Mouse (Mus musculus) embryonic stem cell, embryonic (primary cell): ENCODE measurements at regions not wholly inside any gene's neighbourhood (a gene's known extent, or its start where the extent isn't known, plus 50 kb on each side); places are given as distances from the start of the nearest gene placed in this dataset.

Experiments used
- CTCF ChIA-PET, 4 experiments: fragments of 300-600 bp in 2 of 4; fragments of 350-600 bp in 2 of 4; sonication (Branson Sonifier 250); formaldehyde crosslinking; loops; one replicate each; lab custom pipeline; 2022; ENCODE audit warnings: inconsistent platforms in 2 of 4; lab: Charles Lee
- POLR2A ChIA-PET, 4 experiments: fragments of 300-600 bp in 2 of 4; fragments of 350-600 bp in 2 of 4; sonication (Branson Sonifier 250); formaldehyde crosslinking; loops; one replicate each; lab custom pipeline; 2022; ENCODE audit warnings: antibody characterized with exemption in 4 of 4, inconsistent platforms in 1 of 4; lab: Charles Lee

DNA sequence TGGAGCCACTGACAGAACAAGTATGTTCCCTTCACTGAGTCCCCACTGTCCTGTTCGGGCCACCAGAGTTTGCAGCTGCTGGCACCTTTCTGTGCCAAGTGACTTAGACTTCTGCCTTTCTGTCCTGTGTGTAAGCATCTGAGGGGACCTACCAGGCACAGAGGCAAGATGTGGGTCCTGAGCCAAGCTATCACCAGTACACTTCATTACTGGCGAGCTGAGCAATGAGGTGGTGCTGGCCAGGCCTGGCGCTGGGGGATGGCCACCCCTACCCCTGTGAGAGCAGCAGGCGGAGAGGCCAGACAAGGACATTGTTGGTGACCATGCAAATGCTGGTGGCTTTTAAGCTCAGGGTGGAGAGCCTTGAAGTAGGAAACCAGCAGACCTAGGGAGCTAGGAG, 87.6 kb upstream of the Mrps6 start:
- POLR2A ChIA-PET, result interaction anchor here in 2 of 4 experiments (0.6 to 1.9 kb wide), 2 partner anchors 52 to 105 kb away, joined by 3 to 6 read pairs; no protein-coding TSS in a partner anchor
- CTCF ChIA-PET, result interaction anchor here in 2 of 4 experiments (0.6 to 0.7 kb wide), 2 partner anchors 153 to 342 kb away, joined by 4 to 5 read pairs; no protein-coding TSS in a partner anchor

DNA sequence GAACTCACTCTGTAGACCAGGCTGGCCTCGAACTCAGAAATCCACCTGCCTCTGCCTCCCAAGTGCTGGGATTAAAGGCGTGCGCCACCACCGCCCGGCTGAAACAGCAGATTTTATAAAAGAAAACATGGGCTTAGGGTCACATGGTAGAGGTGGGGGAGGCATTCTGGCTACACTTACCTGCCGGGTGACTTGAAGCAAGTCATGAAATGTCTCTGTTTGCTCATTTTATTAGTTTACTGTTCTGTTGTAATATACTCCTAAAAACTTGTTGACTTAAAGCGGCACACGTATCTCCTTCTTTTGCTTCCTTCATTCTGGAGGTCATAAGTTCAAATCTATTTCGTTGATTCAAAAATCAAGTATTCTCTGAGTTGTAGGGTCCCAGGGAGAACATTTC, 84.9 kb upstream of the Mrps6 start:
- ChIA-PET POLR2A (no interaction called here), CTCF (no interaction called here)

DNA sequence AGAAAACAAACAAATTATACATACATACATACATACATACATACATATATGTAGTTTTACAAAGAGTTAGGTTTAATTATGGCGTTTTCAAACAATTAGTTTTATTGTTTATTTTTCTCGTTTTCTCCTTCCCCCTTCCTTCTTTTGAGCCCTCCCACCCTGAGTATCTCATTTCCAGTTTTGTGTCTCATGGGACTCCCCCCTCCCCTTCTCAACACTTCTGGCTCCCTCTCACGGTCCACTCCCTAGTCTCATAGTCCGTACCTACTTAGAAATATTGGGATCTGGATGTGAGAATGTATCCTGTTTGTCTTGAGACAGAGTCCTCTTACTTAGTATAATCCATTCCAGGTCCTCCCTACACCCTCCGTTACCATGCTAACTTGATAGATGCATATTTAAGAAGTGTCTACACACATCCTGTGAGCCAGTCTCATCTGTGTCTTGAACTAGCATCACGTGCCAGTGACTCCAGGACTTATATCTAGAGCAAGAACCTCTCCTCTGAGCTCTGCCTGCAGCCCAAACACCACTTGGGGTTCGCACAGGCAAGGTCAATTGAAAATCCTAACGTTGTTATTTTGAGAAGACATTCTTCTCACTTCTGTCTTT, 81.8 kb upstream of the Mrps6 start:
- POLR2A ChIA-PET, result no interaction called here
- CTCF ChIA-PET, result no interaction called here

DNA sequence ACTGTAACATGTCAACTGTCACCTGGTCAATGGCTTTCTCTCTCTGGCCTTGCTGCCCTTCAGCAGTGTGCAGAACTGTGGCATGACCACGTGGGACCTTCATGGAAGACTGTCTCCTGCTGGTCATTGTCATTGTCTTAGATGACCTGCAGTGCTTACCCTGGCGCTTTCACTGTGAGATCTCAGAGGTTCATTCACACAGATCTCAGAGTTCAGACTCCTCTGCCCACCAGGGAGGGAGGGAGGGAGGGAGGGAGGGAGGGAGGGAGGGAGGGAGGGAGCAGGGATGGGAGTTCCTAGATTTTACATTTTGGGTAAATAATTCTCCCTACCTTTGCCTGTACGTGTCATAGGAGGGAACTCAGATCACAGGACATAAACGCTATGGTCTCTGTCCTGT, 79.6 kb upstream of the Mrps6 start:
- ChIA-PET POLR2A (interaction anchor here in 2 of 4 experiments (0.5 to 1.4 kb wide), 4 partner anchors 10 to 80 kb away, joined by 3 to 5 read pairs (median 3); partner anchors contain the start of genes Gm49711 (in 1 of the 2), Mrps6 (in 1 of the 2) and Slc5a3 (in 1 of the 2)), CTCF (interaction anchor here in 3 of 4 experiments (0.6 to 1.6 kb wide), 6 partner anchors 11 to 1099 kb away, joined by 3 to 6 read pairs (median 4); no protein-coding TSS in a partner anchor)

DNA sequence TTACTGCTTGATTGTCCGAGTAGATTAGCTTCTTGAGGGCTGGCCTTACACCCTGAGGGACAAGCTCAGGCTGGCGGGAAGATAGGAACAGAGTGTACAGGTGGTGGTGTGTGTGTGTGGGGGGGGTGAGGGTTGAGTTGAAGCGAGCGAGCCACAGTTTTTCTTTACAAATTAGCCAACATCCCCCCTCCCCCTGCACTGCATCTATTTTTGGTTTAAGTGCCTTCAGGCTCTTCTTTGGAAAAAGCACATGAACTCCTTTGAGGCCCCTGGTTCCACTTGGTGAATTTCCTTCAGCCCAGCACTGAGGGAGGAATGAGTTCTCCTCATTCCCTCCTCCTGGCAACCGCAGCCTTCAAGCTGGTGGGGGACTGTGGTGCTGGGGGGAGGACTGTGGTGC, 79.2 kb upstream of the Mrps6 start:
- POLR2A ChIA-PET, result interaction anchor here in 1 of 4 experiments (0.9 to 1.4 kb wide), 3 partner anchors 16 to 80 kb away, joined by 3 to 5 read pairs (median 3); partner anchors contain the start of genes Gm49711, Mrps6 and Slc5a3
- CTCF ChIA-PET, result interaction anchor here in 3 of 4 experiments (0.6 to 1.6 kb wide), 6 partner anchors 43 to 1099 kb away, joined by 3 to 6 read pairs (median 4); no protein-coding TSS in a partner anchor

- ChIA-PET CTCF (interaction anchor here in 3 of 4 experiments (0.6 to 0.7 kb wide), 4 partner anchors 14 to 418 kb away, joined by 3 to 6 read pairs (median 4); no protein-coding TSS in a partner anchor), POLR2A (interaction anchor here in 1 of 4 experiments (0.6 kb wide), 2 partner anchors 92 to 225 kb away, joined by 3 to 4 read pairs; no protein-coding TSS in a partner anchor)
Measured at GRCm38 (mm10) chr16:91980482-91980881, 77.6 kb upstream of the Mrps6 start.

DNA sequence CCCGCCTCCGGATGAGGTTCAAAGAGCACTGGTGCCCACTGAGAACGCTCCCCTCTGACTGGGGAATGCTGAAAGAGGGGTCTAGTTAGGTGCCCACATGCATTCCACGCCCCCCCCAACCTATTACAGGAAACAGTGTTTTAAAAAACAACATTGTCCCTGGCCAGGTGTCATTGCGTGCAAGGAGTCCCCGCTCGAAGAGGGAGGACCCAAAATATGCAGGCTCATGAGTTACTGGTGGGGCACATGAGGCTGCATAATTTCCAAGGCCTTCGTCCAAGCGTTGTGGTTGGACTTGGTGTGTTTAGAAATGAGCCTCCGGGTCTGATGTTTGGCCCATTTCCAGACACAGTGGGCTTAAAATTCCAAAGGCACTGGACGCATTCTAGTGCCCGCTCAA, 72.9 kb upstream of the Mrps6 start:
- ChIA-PET POLR2A (no interaction called here), CTCF (no interaction called here)

DNA sequence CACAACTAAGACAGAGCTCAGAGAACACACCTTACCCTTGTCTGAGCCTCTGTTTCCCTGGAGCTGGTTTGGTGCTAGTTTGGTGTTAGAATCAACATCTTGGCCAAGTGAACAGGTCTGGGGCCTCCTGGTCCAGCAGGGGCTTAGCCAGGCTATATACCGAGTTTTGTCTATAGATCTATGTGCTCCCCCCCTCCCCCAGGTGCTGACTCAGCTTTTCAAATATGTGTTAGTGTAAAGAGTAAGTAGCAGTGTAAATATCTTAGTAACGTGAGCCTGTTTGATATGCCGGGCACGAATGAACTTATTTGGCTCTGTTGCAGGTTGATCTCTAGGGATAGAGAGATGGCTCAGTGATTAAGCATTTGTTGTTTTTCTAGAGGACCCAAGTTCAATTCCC, 68.7 kb upstream of the Mrps6 start:
- ChIA-PET CTCF (interaction anchor here in 2 of 4 experiments (0.6 kb wide), 2 partner anchors 59 to 1125 kb away, joined by 3 to 6 read pairs; no protein-coding TSS in a partner anchor), POLR2A (interaction anchor here in 1 of 4 experiments (0.7 kb wide), 1 partner anchor 104 kb away, joined by 3 read pairs; no protein-coding TSS in a partner anchor)

DNA sequence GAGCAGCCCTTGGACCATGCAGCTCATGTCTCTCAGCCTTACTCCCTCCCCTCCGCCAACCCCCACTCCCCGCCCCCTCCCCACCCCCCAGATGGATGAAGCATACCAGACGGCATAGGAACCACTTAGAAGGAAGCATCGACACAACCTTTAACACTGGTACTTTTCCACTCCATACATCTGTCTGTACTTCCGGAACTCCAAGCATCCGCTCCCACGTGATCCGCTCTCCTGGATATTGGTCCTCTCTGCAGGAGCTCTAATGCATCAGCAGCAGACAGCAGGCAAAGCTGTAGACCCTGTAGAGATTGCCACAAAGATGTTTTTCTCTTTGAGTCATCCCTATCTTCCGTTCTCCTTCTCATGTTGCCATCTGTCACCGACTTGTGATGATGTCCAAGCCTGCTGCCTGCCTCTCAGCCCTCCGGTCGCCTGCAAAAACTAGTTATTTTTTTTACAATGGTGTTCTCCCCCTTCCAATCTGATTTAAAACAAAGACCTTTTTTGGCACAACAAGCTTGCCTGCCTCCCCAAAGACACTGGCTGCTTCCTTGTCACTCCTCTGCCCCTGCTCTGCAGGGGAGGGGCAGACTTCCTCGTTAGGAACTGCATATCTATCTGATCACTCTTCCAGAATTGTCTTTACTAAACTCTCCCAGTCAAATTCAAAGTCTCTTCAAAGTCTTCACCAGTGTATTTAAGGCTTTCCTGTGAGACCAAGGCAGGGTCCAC, 62.4 kb upstream of the Mrps6 start:
- POLR2A ChIA-PET, result interaction anchor here in 2 of 4 experiments (0.6 to 2.1 kb wide), 3 partner anchors 11 to 62 kb away, joined by 4 to 9 read pairs (median 6); partner anchors contain the start of genes Gm49711 (in 1 of the 2), Mrps6 (in 1 of the 2) and Slc5a3 (in 1 of the 2)
- CTCF ChIA-PET, result interaction anchor here in 1 of 4 experiments (0.6 kb wide), 1 partner anchor 165 kb away, joined by 3 read pairs; no protein-coding TSS in a partner anchor

DNA sequence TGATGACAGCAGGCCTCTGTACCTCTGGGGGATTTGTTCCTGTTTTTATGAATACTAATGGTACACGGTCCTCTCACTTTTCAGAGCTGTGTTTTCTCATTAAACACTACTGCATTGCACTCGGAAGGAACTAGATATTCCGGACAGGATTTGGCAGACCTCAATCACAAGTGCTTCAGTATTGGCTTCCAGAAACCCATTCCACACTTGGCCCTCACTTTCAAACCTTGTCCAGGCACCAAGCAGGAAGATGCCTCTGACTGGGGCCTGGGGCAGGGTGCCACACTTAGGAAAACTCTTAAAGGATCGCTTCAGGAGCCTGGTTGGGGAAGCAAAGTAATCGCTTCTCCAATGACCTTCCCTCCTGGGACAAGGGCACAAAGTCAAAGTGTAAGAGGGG, 50.7 kb upstream of the Mrps6 start:
- ChIA-PET POLR2A (no interaction called here), CTCF (no interaction called here)
